Mouse (Mus musculus): ENCODE data around the gene Ppp6r1.

GRCm38 (mm10) chr7:4613740-4614403 lies 44.9 kb downstream of the Ppp6r1 start:
- no peak for TF ChIP-seq CTCF (conservative IDR thresholded peaks at IDR 0.05; ENCODE audit: insufficient read depth, insufficient read length, low read depth, low read length)
- TF ChIP-seq POLR2A (IDR thresholded peaks at IDR 0.05; ENCODE audit: low read depth, low read length), result no peak

Measured in kidney, adult 2 months (tissue).